Mouse (Mus musculus) lung, postnatal 0 days (tissue): Measurements from ENCODE around the gene Fam89b.

Source experiments
- CTCF ChIP-seq: IDR thresholded peaks from 2 replicates; pipeline ENCODE4 v1.5.1; 2016; ENCODE audit warnings: antibody characterized with exemption, mild to moderate bottlenecking
- EP300 ChIP-seq: IDR thresholded peaks from 2 replicates; pipeline ENCODE4 v1.6.1; 2016; ENCODE audit warnings: antibody characterized with exemption, mild to moderate bottlenecking, control low read depth

DNA sequence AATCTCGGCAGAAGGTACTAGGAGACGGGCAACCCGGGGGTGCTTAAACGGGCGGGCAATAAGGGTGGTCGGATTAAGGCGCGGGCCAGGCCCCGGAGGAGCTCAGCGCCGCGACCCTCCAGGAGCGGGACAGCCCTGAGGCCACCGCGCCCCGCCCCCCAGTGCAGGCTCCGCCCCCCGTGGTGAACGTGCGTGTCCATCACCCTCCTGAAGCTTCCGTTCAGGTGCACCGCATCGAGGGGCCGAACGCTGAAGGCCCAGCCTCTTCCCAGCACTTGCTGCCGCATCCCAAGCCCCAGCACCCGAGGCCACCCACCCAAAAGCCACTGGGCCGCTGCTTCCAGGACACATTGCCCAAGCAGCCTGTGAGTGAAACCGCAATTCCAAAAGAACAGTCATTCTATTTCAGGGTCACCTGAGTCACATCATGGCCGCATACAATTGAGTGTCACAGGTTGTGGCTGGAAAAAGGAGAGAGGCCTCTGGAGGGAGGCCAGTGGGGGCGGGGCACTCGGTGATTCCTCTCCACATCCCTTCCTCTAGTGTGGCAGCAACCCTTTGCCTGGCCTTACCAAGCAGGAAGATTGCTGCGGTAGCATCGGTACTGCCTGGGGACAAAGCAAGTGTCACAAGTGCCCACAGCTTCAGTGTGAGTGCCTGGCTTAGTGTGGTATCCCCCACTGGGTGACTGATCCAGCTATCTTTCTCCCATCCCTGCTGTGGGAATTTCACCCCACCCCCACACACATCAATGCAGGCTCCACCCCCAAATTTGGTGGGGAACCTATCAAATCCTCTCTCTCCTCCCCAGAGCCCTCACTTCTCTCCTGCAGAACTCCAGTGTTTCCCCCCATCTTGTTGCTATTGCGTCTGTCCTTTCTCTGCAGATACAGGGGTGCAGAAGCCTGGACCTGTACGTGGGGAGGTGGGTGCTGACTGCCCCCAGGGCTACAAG lies 16.6 kb upstream of the Fam89b start:
- TF ChIP-seq CTCF (no peak), EP300 (no peak)
